Mouse (Mus musculus): Measurements from ENCODE around the gene Secisbp2. TPM values are rescaled to one million over a fixed set of nuclear protein-coding genes. Genes with fewer than 3 reads are reported as not detected.
"Not testable (repeated sequence)": the region's sequence is repeated elsewhere in the genome, so short reads cannot be mapped to it uniquely, and the experiment has no call there.

Secisbp2 gene
- polyA plus RNA-seq, 1 experiment from 2014 or later, result 28.5 TPM

DNA sequence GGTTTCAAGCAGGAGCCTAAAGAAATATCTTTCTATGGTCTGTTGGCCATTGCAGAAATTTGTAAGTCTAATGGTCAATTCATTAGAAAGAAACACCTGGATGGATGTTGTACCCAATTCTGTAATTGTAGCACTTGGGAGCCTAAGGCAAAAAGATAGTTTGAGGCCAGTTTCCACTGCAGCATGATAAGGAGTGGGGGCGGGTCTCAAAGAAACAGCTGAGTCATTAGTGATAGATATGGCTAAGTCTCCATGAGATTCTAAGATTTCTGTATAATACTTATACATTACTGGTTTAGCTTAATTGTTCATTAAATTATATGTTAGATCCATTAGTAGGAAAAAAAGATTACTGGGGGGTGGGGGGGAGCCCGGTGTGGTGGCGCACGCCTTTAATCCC lies 3.3 kb upstream of the Secisbp2 start:
- Histone ChIP-seq H3K9ac (ENCODE audit: low read length) (no peak overlapping the region), H3K4me2 (peak overlapping the region; percentile 9; the same call in 1 of the 2 replicates), H3K27ac (ENCODE audit: low read depth, low read length) (no peak overlapping the region), H3K27me3 (ENCODE audit: control insufficient read depth, insufficient read depth, low read length) (no peaks in the 10 kb centered on the region), H3K4me1 (ENCODE audit: control insufficient read depth, insufficient read depth, low read length) (peaks cover 17% of the 10 kb centered on the region), H3K4me3 (ENCODE audit: low read depth, low read length) (no peak overlapping the region), H3K36me3 (ENCODE audit: control insufficient read depth, insufficient read depth, low read length) (0 out of 2 replicates have a peak, but pooled peaks cover 2% of the 10 kb centered on the region), H3K9me3 (ENCODE audit: control insufficient read depth, low read length) (no peaks in the 10 kb centered on the region)
- ATAC-seq (ENCODE audit: low FRiP score), result no peak
- no peak for DNase-seq (ENCODE audit: low spot score, missing footprints)
- WGBS, result 92% methylated on average over 4 of the region's 4 CpGs

GRCm38 (mm10) chr13:51649740-51650139 lies 1.8 kb upstream of the Secisbp2 start:
- H3K27me3 ChIP-seq (ENCODE audit: control insufficient read depth, insufficient read depth, low read length), result no peaks in the 10 kb centered on the region
- no peak overlapping the region for H3K27ac ChIP-seq (ENCODE audit: low read depth, low read length)
- no peak overlapping the region for H3K4me2 ChIP-seq
- no peak for DNase-seq (ENCODE audit: low spot score, missing footprints)
- no peaks in the 10 kb centered on the region for H3K9me3 ChIP-seq (ENCODE audit: control insufficient read depth, low read length)
- H3K4me1 ChIP-seq (ENCODE audit: control insufficient read depth, insufficient read depth, low read length), result peaks cover 17% of the 10 kb centered on the region
- no peak overlapping the region for H3K9ac ChIP-seq (ENCODE audit: low read length)
- peaks cover 4% of the 10 kb centered on the region; the same call in 1 of the 2 replicates for H3K36me3 ChIP-seq (ENCODE audit: control insufficient read depth, insufficient read depth, low read length)
- 42% methylated on average over 1 of the region's 1 CpGs for WGBS
- no peak for ATAC-seq (ENCODE audit: low FRiP score)
- H3K4me3 ChIP-seq (ENCODE audit: low read depth, low read length), result no peak overlapping the region

DNA sequence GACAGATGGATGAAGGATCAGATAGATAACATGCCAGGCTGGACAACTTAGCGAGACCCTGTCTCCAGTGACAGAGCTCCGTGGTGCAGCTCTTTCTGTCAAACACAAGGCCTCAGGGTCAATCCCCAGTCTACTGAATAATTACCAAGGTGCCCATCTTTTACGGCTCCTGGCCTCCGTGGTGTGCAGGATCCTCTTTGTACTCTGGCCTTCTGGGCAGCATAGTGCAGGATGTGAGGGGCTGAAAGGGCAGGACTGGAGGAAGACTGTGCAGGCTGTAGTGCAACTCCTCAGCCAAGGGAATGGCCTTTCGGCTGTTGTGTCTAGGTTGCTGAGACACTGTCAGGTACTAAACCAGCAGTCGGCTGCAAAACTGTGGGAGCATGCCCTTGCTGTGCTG lies 1.7 kb downstream of the Secisbp2 start:
- Histone ChIP-seq H3K4me3 (ENCODE audit: low read depth, low read length) (no peak overlapping the region), H3K27me3 (ENCODE audit: control insufficient read depth, insufficient read depth, low read length) (no peaks in the 10 kb centered on the region), H3K9ac (ENCODE audit: low read length) (no peak overlapping the region), H3K27ac (ENCODE audit: low read depth, low read length) (no peak overlapping the region), H3K36me3 (ENCODE audit: control insufficient read depth, insufficient read depth, low read length) (peaks cover 22% of the 10 kb centered on the region; the same call in 1 of the 2 replicates), H3K4me1 (ENCODE audit: control insufficient read depth, insufficient read depth, low read length) (peaks cover 5% of the 10 kb centered on the region; the same call in 1 of the 2 replicates), H3K4me2 (no peak overlapping the region), H3K9me3 (ENCODE audit: control insufficient read depth, low read length) (no peaks in the 10 kb centered on the region)
- WGBS, result 94% methylated on average over 6 of the region's 6 CpGs
- DNase-seq (ENCODE audit: low spot score, missing footprints) (no peak), ATAC-seq (ENCODE audit: low FRiP score) (no peak)

DNA sequence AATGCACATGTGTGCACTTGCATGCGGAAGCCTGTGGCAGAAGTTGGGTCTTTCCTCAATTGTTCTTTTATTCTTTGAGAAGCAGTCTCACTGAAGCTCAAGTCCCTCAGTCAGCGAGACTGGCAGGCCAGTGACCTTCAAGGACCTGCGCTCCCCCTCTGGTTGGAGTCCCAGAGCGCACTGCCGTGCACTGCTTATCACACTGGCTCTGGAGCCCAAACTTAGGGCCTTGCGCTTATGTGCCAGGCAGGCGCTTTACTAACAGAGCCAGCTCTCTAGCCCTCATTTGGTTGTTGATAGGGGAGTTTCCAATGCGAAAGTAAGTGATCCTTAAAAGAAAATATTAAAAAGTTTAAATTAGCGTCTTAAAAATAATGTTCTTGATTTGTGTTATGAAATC lies 2.5 kb downstream of the Secisbp2 start:
- Histone ChIP-seq H3K9ac (ENCODE audit: low read length) (no peak overlapping the region), H3K27me3 (ENCODE audit: control insufficient read depth, insufficient read depth, low read length) (no peaks in the 10 kb centered on the region), H3K27ac (ENCODE audit: low read depth, low read length) (no peak overlapping the region), H3K4me3 (ENCODE audit: low read depth, low read length) (no peak overlapping the region), H3K4me2 (no peak overlapping the region), H3K4me1 (ENCODE audit: control insufficient read depth, insufficient read depth, low read length) (peaks cover 5% of the 10 kb centered on the region; the same call in 1 of the 2 replicates), H3K36me3 (ENCODE audit: control insufficient read depth, insufficient read depth, low read length) (peaks cover 26% of the 10 kb centered on the region; the same call in 1 of the 2 replicates), H3K9me3 (ENCODE audit: control insufficient read depth, low read length) (no peaks in the 10 kb centered on the region)
- 93% methylated on average over 9 of the region's 9 CpGs for WGBS
- ATAC-seq (ENCODE audit: low FRiP score) (no peak), DNase-seq (ENCODE audit: low spot score, missing footprints) (no peak)

- Histone ChIP-seq H3K9me3 (ENCODE audit: control insufficient read depth, low read length) (no peaks in the 10 kb centered on the region), H3K4me2 (no peak overlapping the region), H3K36me3 (ENCODE audit: control insufficient read depth, insufficient read depth, low read length) (peaks cover 27% of the 10 kb centered on the region), H3K4me1 (ENCODE audit: control insufficient read depth, insufficient read depth, low read length) (peaks cover 3% of the 10 kb centered on the region; the same call in 1 of the 2 replicates), H3K27ac (ENCODE audit: low read depth, low read length) (no peak overlapping the region), H3K27me3 (ENCODE audit: control insufficient read depth, insufficient read depth, low read length) (no peaks in the 10 kb centered on the region), H3K4me3 (ENCODE audit: low read depth, low read length) (no peak overlapping the region), H3K9ac (ENCODE audit: low read length) (no peak overlapping the region)
- ATAC-seq (ENCODE audit: low FRiP score) (no peak), DNase-seq (ENCODE audit: low spot score, missing footprints) (no peak)
- WGBS, result 95% methylated on average over 13 of the region's 13 CpGs
Observed at GRCm38 (mm10) chr13:51656516-51657235, 5.2 kb downstream of the Secisbp2 start.

DNA sequence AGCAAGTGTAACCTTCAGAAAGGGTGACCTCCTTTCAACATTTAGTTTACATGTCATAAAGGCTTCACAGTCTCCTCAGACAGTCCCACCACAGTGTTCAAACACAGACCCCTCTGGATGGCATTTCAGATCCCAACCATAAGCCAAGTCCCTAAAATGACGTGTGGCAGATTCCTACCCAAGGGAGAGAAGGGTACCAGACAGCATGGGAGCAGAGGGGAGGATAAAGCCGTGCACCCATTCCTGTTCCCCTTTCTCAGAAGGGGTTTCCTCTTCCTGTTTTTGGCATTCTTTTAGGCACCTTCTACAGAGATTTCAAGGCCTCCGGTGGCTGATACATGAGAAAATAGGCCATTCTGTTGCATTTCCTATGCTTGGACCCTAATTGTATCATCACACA lies 6.6 kb downstream of the Secisbp2 start:
- DNase-seq (ENCODE audit: low spot score, missing footprints) (no peak), ATAC-seq (ENCODE audit: low FRiP score) (no peak)
- no peaks in the 10 kb centered on the region for H3K9me3 ChIP-seq (ENCODE audit: control insufficient read depth, low read length)
- no peaks in the 10 kb centered on the region for H3K27me3 ChIP-seq (ENCODE audit: control insufficient read depth, insufficient read depth, low read length)
- no peak overlapping the region for H3K4me3 ChIP-seq (ENCODE audit: low read depth, low read length)
- no peaks in the 10 kb centered on the region for H3K4me1 ChIP-seq (ENCODE audit: control insufficient read depth, insufficient read depth, low read length)
- no peak overlapping the region for H3K27ac ChIP-seq (ENCODE audit: low read depth, low read length)
- H3K36me3 ChIP-seq (ENCODE audit: control insufficient read depth, insufficient read depth, low read length), result peaks cover 36% of the 10 kb centered on the region
- no peak overlapping the region for H3K4me2 ChIP-seq
- no peak overlapping the region for H3K9ac ChIP-seq (ENCODE audit: low read length)
- 87% methylated on average over 3 of the region's 3 CpGs for WGBS

DNA sequence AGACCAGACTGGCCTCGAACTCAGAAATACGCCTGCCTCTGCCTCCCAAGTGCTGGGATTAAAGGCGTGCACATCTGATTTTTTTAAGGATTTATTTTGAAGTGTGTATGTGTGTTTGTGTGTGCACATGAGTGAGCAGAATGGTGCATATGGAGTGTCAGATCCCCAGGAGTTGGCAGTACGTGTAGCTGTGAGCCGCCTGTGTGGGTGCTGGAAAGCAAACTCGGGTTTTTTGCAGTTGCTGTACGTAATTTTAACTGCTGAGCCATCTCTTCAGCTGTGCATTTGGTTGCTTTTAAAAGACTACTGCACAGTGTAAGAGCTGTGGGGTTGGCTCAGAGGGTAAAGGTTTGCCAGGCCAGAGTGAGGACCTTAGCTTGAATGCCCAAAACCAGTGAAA lies 8.1 kb downstream of the Secisbp2 start:
- ATAC-seq (ENCODE audit: low FRiP score), result no peak
- Histone ChIP-seq H3K36me3 (ENCODE audit: control insufficient read depth, insufficient read depth, low read length) (peaks cover 39% of the 10 kb centered on the region), H3K4me3 (ENCODE audit: low read depth, low read length) (no peak overlapping the region), H3K27ac (ENCODE audit: low read depth, low read length) (no peak overlapping the region), H3K9me3 (ENCODE audit: control insufficient read depth, low read length) (no peaks in the 10 kb centered on the region), H3K9ac (ENCODE audit: low read length) (no peak overlapping the region), H3K4me1 (ENCODE audit: control insufficient read depth, insufficient read depth, low read length) (no peaks in the 10 kb centered on the region), H3K4me2 (no peak overlapping the region), H3K27me3 (ENCODE audit: control insufficient read depth, insufficient read depth, low read length) (no peaks in the 10 kb centered on the region)
- 94% methylated on average over 7 of the region's 7 CpGs for WGBS
- no peak for DNase-seq (ENCODE audit: low spot score, missing footprints)

GRCm38 (mm10) chr13:51663561-51663960 lies 12.1 kb downstream of the Secisbp2 start:
- WGBS, result 91% methylated on average over 2 of the region's 2 CpGs
- Histone ChIP-seq H3K27ac (ENCODE audit: low read depth, low read length) (no peak overlapping the region), H3K4me1 (ENCODE audit: control insufficient read depth, insufficient read depth, low read length) (no peaks in the 10 kb centered on the region), H3K9ac (ENCODE audit: low read length) (no peak overlapping the region), H3K9me3 (ENCODE audit: control insufficient read depth, low read length) (no peaks in the 10 kb centered on the region), H3K4me2 (no peak overlapping the region), H3K36me3 (ENCODE audit: control insufficient read depth, insufficient read depth, low read length) (peaks cover 36% of the 10 kb centered on the region), H3K27me3 (ENCODE audit: control insufficient read depth, insufficient read depth, low read length) (no peaks in the 10 kb centered on the region), H3K4me3 (ENCODE audit: low read depth, low read length) (no peak overlapping the region)
- DNase-seq (ENCODE audit: low spot score, missing footprints) (no peak), ATAC-seq (ENCODE audit: low FRiP score) (no peak)

DNA sequence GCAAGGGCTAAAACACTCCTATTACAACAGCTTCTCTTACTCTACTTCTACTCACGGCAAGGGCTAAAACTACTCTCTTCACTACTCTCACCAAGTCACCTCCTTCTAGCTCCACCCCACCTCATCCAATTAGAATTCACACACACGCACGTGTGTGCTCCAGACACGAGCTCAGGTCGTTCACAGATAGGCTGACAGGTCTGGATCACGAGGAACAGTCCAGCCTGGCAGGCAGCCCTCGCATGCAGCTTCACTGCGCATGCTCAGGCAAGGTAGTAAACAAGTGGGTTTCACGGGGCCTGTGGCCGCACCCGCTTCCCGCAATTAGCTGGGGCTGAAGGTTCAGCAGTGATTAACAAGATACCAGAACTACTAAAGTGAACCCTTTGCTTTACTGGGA lies 16.7 kb downstream of the Secisbp2 start:
- not testable (repeated sequence) for H3K4me3 ChIP-seq (ENCODE audit: low read depth, low read length); DNase-seq (ENCODE audit: low spot score, missing footprints); ATAC-seq (ENCODE audit: low FRiP score); H3K4me2 ChIP-seq; H3K4me1 ChIP-seq (ENCODE audit: control insufficient read depth, insufficient read depth, low read length); H3K27me3 ChIP-seq (ENCODE audit: control insufficient read depth, insufficient read depth, low read length); H3K27ac ChIP-seq (ENCODE audit: low read depth, low read length); H3K9me3 ChIP-seq (ENCODE audit: control insufficient read depth, low read length); H3K9ac ChIP-seq (ENCODE audit: low read length)
- H3K36me3 ChIP-seq (ENCODE audit: control insufficient read depth, insufficient read depth, low read length), result peaks cover 31% of the 10 kb centered on the region
- WGBS, result 92% methylated on average over 12 of the region's 12 CpGs

Data from midbrain, embryonic 11.5 days (tissue).